Mouse (Mus musculus): ENCODE results near the gene Dync2h1.

DNA sequence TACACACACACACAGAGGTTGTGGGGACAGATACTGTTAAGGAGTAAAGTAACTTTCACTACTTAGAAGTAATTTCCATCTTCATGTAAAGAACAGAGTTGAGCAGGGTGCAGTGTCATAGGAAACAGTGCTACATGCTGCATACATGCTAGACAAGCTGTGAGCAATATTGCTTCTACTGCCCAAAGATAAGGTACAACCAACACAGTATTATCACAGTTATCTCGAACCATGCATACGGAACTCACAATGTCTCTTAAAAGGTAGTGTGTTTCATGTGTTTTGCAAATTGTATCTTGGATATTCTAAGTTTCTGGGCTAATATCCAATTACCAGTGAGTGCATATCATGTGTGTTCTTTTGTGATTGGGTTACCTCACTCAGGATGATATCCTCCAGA is 61.4 kb downstream of the Dync2h1 start:
- TF ChIP-seq POLR2A (IDR thresholded peaks at IDR 0.05; ENCODE audit: low read depth, low read length), result no peak
- TF ChIP-seq CTCF (IDR thresholded peaks at IDR 0.05; ENCODE audit: extremely low read depth, insufficient read depth, insufficient read length, insufficient replicate concordance), result no peak

All from spleen, adult 2 months (tissue).